Mouse (Mus musculus): ENCODE measurements at regions not wholly inside any gene's neighbourhood (a gene's known extent, or its start where the extent isn't known, plus 50 kb on each side); places are given as distances from the start of the nearest gene placed in this dataset.

DNA sequence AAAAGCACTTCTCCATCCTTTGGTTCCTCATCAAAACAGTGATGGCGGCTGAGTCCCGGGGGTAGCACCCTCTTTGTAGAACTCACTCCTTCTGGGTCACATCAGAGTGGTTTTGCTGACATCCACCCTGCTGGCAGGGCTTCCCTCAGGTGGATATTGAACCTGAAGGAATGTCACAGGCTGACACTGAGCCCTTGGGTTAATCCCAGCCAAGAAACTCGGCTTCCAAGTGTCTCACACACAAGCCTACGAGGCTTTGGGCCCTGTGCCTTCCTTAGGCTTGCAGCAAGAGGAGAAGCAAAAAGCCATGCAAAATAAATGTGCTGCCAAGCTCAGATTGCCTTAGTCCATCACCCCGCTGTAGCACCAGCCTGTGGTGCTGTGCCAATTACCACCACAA is 97.8 kb upstream of the Fut8 start:
- Histone ChIP-seq H3K27me3 (ENCODE audit: control insufficient read depth, insufficient read depth, low read length) (no peaks in the 10 kb centered on the region), H3K4me3 (replicated peaks; ENCODE audit: low read depth, low read length) (no peak overlapping the region), H3K9me3 (ENCODE audit: control insufficient read depth, low read length) (no peaks in the 10 kb centered on the region), H3K4me2 (ENCODE audit: low read length) (no peak overlapping the region), H3K27ac (replicated peaks; ENCODE audit: low read depth, low read length) (no peak overlapping the region), H3K9ac (replicated peaks; ENCODE audit: low read length) (no peak overlapping the region), H3K36me3 (ENCODE audit: control insufficient read depth, insufficient read depth, low read length) (no peaks in the 10 kb centered on the region), H3K4me1 (ENCODE audit: control insufficient read depth, insufficient read depth, low read length) (no peaks in the 10 kb centered on the region)
- whole genome bisulfite sequencing: 81% methylated on average over 5 of the region's 5 CpGs
- DNase-seq (no peak), ATAC-seq (ENCODE audit: low FRiP score, low TSS enrichment) (no peak)

DNA sequence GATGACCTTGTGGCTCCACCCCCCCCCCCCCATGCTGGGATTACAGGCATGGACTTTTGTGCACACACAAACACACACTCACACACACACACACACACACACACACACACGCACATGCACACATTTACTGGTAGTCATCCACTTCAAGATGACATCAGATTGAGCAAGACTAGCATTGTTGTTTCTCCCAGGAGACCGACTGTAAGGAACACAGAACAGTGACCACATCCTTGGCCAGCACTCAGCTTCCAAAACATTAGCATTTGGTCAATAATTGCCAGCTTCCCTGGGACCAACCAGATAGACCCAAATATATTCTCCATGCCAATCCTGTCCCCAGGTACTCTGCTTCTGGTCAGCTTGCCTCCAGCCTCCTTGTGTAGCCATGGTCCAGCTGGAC is 98.2 kb upstream of the Fut8 start:
- DNase-seq: no peak
- H3K27ac ChIP-seq (replicated peaks; ENCODE audit: low read depth, low read length): no peak overlapping the region
- no peak for ATAC-seq (ENCODE audit: low FRiP score, low TSS enrichment)
- H3K9me3 ChIP-seq (ENCODE audit: control insufficient read depth, low read length): no peaks in the 10 kb centered on the region
- H3K4me3 ChIP-seq (replicated peaks; ENCODE audit: low read depth, low read length): no peak overlapping the region
- no peaks in the 10 kb centered on the region for H3K27me3 ChIP-seq (ENCODE audit: control insufficient read depth, insufficient read depth, low read length)
- H3K36me3 ChIP-seq (ENCODE audit: control insufficient read depth, insufficient read depth, low read length): no peaks in the 10 kb centered on the region
- no peak overlapping the region for H3K9ac ChIP-seq (replicated peaks; ENCODE audit: low read length)
- H3K4me1 ChIP-seq (ENCODE audit: control insufficient read depth, insufficient read depth, low read length): no peaks in the 10 kb centered on the region
- no peak overlapping the region for H3K4me2 ChIP-seq (ENCODE audit: low read length)
- 91% methylated on average over 2 of the region's 2 CpGs for WGBS

DNA sequence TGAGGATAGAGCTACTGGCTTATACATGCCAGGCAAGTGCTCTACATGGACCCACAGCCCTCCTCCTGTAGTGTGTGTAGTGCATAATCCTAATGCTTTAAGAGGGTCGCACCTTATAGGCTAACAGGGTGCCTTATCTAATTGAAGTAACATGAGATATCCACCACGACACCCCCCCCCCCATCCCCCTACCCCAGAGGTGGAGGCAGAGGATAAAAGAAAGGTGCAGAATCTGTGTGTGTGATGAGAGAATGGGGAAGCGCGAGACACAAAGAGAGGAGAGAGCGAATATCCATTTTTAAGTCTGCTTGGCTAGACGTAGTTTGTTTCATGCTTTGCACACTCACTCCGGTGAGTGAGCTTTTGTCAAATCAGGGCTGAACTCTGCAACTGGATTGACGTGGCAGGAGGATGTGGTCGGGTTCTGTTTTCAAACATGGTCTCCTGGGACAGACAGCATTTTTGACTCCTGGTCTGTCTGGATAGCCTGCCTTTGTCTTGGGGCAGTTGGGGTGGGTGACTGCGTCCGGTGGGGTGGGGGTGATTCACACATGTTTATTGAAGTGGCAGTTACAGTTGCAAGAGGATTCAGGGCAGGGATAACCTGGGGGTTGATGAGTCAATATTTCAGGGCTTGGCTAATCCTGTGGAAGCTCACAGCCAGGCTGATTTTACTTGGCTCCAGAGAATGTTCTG is 99.3 kb upstream of the Fut8 start:
- 80% methylated on average over 11 of the region's 11 CpGs for WGBS
- H3K4me1 ChIP-seq (ENCODE audit: control insufficient read depth, insufficient read depth, low read length): no peaks in the 10 kb centered on the region
- no peak overlapping the region for H3K9ac ChIP-seq (replicated peaks; ENCODE audit: low read length)
- ATAC-seq (ENCODE audit: low FRiP score, low TSS enrichment) (no peak), DNase-seq (no peak)
- no peaks in the 10 kb centered on the region for H3K27me3 ChIP-seq (ENCODE audit: control insufficient read depth, insufficient read depth, low read length)
- H3K9me3 ChIP-seq (ENCODE audit: control insufficient read depth, low read length): no peaks in the 10 kb centered on the region
- H3K27ac ChIP-seq (replicated peaks; ENCODE audit: low read depth, low read length): no peak overlapping the region
- no peak overlapping the region for H3K4me2 ChIP-seq (ENCODE audit: low read length)
- H3K4me3 ChIP-seq (replicated peaks; ENCODE audit: low read depth, low read length): no peak overlapping the region
- no peaks in the 10 kb centered on the region for H3K36me3 ChIP-seq (ENCODE audit: control insufficient read depth, insufficient read depth, low read length)

DNA sequence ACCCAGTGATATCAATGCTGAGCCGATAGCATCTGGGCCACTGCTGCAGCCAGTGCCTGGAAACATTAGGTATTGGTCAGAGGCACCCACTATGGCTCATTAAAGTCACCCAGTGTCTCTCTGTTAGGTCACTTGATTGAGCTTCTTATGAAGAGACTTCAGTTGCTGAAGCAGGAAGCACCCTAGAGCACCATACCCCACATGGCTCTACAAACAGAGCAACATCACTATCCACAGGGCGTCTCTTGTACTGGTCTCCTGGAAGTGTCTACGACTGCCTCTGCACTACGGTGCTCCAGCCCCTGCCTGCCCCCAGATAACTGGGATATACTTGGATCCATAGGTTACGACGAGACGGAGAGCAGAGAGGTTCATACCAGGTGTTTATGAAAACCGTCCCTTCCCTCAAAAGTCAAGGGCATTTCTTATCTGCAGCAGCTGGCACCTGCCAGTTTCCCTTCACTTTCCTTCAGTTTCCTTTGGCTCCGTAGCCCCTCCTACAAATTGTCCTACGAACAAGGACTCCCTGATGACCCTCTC is 100.6 kb upstream of the Fut8 start:
- ATAC-seq (ENCODE audit: low FRiP score, low TSS enrichment) (no peak), DNase-seq (no peak)
- Histone ChIP-seq H3K4me1 (ENCODE audit: control insufficient read depth, insufficient read depth, low read length) (no peaks in the 10 kb centered on the region), H3K4me3 (replicated peaks; ENCODE audit: low read depth, low read length) (no peak overlapping the region), H3K4me2 (ENCODE audit: low read length) (no peak overlapping the region), H3K27me3 (ENCODE audit: control insufficient read depth, insufficient read depth, low read length) (no peaks in the 10 kb centered on the region), H3K9ac (replicated peaks; ENCODE audit: low read length) (no peak overlapping the region), H3K36me3 (ENCODE audit: control insufficient read depth, insufficient read depth, low read length) (no peaks in the 10 kb centered on the region), H3K9me3 (ENCODE audit: control insufficient read depth, low read length) (no peaks in the 10 kb centered on the region), H3K27ac (replicated peaks; ENCODE audit: low read depth, low read length) (no peak overlapping the region)
- 92% methylated on average over 10 of the region's 10 CpGs for WGBS

DNA sequence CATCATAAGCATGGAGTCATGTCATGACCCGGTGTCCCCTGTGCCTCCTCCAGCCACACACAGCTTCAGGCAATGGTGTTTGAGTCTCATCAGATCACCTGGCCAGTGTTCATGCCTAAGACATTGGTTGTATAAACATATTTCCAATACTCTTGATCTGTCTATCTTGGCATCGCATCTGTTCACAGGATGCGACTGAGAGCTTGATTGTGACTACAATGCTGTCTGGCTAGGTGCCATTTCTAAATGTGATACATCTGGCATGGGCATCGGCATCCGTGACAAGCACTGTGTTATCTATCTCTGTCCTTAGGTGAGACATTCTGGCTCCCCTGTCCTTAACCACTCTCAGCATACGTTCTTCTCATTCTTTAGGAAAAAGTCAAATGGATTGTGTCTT is 102.3 kb upstream of the Fut8 start:
- ATAC-seq (ENCODE audit: low FRiP score, low TSS enrichment): no peak
- H3K4me3 ChIP-seq (replicated peaks; ENCODE audit: low read depth, low read length): no peak overlapping the region
- no peak overlapping the region for H3K9ac ChIP-seq (replicated peaks; ENCODE audit: low read length)
- no peak overlapping the region for H3K27ac ChIP-seq (replicated peaks; ENCODE audit: low read depth, low read length)
- H3K4me1 ChIP-seq (ENCODE audit: control insufficient read depth, insufficient read depth, low read length): no peaks in the 10 kb centered on the region
- no peaks in the 10 kb centered on the region for H3K36me3 ChIP-seq (ENCODE audit: control insufficient read depth, insufficient read depth, low read length)
- no peak overlapping the region for H3K4me2 ChIP-seq (ENCODE audit: low read length)
- H3K9me3 ChIP-seq (ENCODE audit: control insufficient read depth, low read length): no peaks in the 10 kb centered on the region
- H3K27me3 ChIP-seq (ENCODE audit: control insufficient read depth, insufficient read depth, low read length): no peaks in the 10 kb centered on the region
- no peak for DNase-seq
- 94% methylated on average over 6 of the region's 6 CpGs for WGBS

DNA sequence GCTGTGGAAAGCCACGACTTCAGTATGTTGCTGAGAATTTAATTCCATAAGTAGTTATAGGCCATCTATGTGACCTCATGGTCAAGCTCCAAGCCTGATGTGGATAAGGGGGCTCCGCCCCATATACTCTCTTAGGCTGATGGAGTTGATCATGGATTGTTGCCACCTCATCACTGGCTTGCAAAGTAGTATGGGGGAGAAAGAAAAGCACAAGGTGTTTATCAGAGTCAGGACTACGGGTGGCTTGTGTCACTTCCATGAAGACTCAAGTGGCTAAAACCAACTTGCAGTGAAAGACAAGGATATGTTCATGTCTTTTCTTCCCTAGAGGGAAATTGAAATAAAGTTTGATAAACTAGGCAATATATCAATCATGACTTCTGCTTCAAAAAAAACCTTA is 102.9 kb upstream of the Fut8 start:
- H3K27ac ChIP-seq (replicated peaks; ENCODE audit: low read depth, low read length): no peak overlapping the region
- no peak for ATAC-seq (ENCODE audit: low FRiP score, low TSS enrichment)
- no peak overlapping the region for H3K4me2 ChIP-seq (ENCODE audit: low read length)
- H3K4me1 ChIP-seq (ENCODE audit: control insufficient read depth, insufficient read depth, low read length): no peaks in the 10 kb centered on the region
- H3K27me3 ChIP-seq (ENCODE audit: control insufficient read depth, insufficient read depth, low read length): no peaks in the 10 kb centered on the region
- no peak overlapping the region for H3K4me3 ChIP-seq (replicated peaks; ENCODE audit: low read depth, low read length)
- no peak for DNase-seq
- 90% methylated on average over 3 of the region's 3 CpGs for WGBS
- no peaks in the 10 kb centered on the region for H3K9me3 ChIP-seq (ENCODE audit: control insufficient read depth, low read length)
- no peak overlapping the region for H3K9ac ChIP-seq (replicated peaks; ENCODE audit: low read length)
- no peaks in the 10 kb centered on the region for H3K36me3 ChIP-seq (ENCODE audit: control insufficient read depth, insufficient read depth, low read length)

DNA sequence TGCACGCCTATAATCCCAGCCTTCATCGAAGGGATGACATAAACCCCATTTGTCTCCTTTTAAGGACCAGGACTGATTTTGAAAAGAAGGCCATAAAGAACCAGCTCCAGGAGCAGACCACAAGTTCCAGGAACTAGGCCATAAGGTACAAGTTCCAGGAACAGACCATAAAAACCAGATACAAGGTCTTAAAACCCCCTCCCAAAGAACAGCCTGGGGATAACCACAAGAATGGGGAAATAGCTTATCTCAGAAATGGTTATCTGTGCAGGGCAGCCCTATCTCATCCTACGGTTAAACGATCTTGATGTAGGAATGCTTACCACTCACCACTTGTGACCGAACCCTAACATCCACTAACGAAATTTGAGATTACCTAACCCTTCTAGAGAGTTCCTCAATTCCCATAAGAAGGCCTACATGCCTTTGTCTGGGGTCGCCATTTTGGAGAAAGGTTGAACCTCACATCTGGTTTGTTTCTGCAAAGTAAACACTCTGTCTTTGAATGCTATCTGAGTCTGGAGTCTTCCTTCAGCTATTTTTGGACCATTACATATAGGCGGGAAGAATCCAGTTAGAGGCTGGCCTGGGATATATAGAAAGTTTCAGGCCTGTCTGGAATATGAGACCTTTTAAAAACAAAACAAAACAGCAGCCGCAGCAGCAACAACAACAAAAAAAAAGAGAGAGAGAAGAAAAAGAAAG is 103.5 kb upstream of the Fut8 start:
- WGBS: 91% methylated on average over 9 of the region's 9 CpGs
- H3K4me3 ChIP-seq (replicated peaks; ENCODE audit: low read depth, low read length): no peak overlapping the region
- DNase-seq (no peak), ATAC-seq (ENCODE audit: low FRiP score, low TSS enrichment) (no peak)
- no peaks in the 10 kb centered on the region for H3K27me3 ChIP-seq (ENCODE audit: control insufficient read depth, insufficient read depth, low read length)
- H3K9me3 ChIP-seq (ENCODE audit: control insufficient read depth, low read length): no peaks in the 10 kb centered on the region
- no peak overlapping the region for H3K27ac ChIP-seq (replicated peaks; ENCODE audit: low read depth, low read length)
- no peaks in the 10 kb centered on the region for H3K4me1 ChIP-seq (ENCODE audit: control insufficient read depth, insufficient read depth, low read length)
- no peaks in the 10 kb centered on the region for H3K36me3 ChIP-seq (ENCODE audit: control insufficient read depth, insufficient read depth, low read length)
- H3K4me2 ChIP-seq (ENCODE audit: low read length): no peak overlapping the region
- H3K9ac ChIP-seq (replicated peaks; ENCODE audit: low read length): no peak overlapping the region

DNA sequence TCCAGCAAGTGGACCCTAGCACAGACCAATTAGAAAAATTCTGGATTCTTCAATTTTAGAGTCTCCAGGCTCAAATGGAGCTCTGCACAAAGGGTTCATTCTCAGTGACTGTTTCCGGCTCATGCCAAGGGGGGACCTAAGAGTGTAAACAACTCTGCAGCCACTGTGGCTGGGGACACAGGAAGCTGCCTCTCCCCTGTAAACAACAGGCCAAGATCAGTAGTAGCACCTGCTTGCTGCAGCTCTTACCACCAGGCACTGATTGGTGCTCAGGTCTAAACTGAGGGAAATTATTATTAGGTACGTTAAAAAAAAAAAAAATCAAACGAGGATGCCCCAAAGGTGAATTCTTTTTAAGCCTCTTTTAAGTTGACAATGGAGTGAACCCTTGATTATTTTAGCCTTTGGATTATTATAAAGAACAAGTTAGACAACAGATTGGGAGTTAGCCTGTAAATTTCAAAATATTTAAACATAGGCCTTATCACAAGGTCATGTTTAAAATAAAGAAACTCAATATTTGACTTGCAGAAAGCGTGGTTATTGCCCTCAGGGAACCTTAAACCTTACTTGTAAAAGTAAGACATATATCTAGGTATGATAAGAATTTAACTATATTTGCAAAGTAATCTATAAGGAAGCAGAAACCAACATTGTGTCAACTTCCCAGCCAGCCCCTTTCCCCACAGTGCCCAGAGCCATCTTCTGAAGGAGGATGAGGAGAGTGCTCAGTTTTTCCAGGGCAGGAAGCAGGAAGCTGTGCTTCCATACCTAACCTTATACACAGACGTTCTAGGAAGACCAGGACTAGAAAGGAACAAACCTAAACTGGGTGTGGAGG is 104.2 kb upstream of the Fut8 start:
- Histone ChIP-seq H3K9ac (replicated peaks; ENCODE audit: low read length) (no peak overlapping the region), H3K4me2 (ENCODE audit: low read length) (no peak overlapping the region), H3K36me3 (ENCODE audit: control insufficient read depth, insufficient read depth, low read length) (no peaks in the 10 kb centered on the region), H3K9me3 (ENCODE audit: control insufficient read depth, low read length) (no peaks in the 10 kb centered on the region), H3K4me3 (replicated peaks; ENCODE audit: low read depth, low read length) (no peak overlapping the region), H3K27ac (replicated peaks; ENCODE audit: low read depth, low read length) (no peak overlapping the region), H3K27me3 (ENCODE audit: control insufficient read depth, insufficient read depth, low read length) (no peaks in the 10 kb centered on the region), H3K4me1 (ENCODE audit: control insufficient read depth, insufficient read depth, low read length) (no peaks in the 10 kb centered on the region)
- ATAC-seq (ENCODE audit: low FRiP score, low TSS enrichment): no peak
- DNase-seq: no peak
- 86% methylated on average over 5 of the region's 5 CpGs for WGBS

Measured in midbrain, embryonic 14.5 days (tissue).